In the genomic region with DNA sequence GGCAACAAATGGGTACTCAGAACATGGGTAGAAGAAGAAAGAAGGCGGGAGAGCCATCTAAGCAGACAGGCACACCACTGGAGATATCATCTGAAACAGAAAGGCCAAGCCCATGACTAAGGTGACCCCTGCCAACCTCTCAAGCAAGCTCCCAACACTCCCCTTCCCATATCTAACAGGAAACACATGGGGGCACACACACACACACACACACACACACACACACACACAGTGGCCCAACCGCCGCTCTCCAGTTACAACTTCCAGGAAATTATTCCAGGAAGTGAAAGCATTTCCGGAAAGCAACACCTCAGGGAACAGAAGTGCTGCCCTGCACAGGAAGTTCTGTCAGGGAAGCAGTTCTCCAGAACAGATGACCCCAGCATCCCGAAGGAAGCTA, we compare ENCODE assay signal across 11 mouse cellular contexts. TPM values are rescaled to one million over a fixed set of nuclear protein-coding genes. Genes with fewer than 3 reads are reported as not detected.
A peak's percentile ranks its signal among the peaks of the same experiment; 100 is the strongest.
DNase-seq lines count a peak whose midpoint lies in the region; ATAC-seq and TF ChIP-seq lines count a peak whose summit lies in the region.
"Had no signal": no experiment of that assay in that cellular context is flagged by ENCODE, and none has a peak within 500 bp of the region (broad histone marks: within the 10 kb centered on the region; RNA-seq: fewer than 3 reads in every experiment).

No protein-coding gene starts in this region.

- H3K9ac ChIP-seq in lung, embryonic 14.5 days, result no peak overlapping the region
- H3K9ac ChIP-seq in kidney, embryonic 16.5 days (replicated peaks; ENCODE audit: low read length), result no peak overlapping the region
- no peak overlapping the region for H3K9ac ChIP-seq in forebrain, embryonic 11.5 days (ENCODE audit: low read length)
- H3K9ac ChIP-seq: neural tube, embryonic 13.5 days had no signal

- ATAC-seq in lung, embryonic 14.5 days (ENCODE audit: insufficient read depth), result no peak
- ATAC-seq in kidney, embryonic 16.5 days (ENCODE audit: low FRiP score, low TSS enrichment), result peak; percentile 25; the same call in 1 of the 2 replicates
- ATAC-seq in megakaryocyte progenitor cell, adult 5-6 weeks (replicated peaks; ENCODE audit: poor library complexity), result 0 out of 2 replicates have a peak, but pooled peaks have one; percentile 13
- ATAC-seq in forebrain, embryonic 11.5 days (replicated peaks; ENCODE audit: low FRiP score), result no peak

- no peaks in the 10 kb centered on the region for H3K36me3 ChIP-seq in lung, embryonic 14.5 days (ENCODE audit: insufficient read depth)
- H3K36me3 ChIP-seq in kidney, embryonic 16.5 days (ENCODE audit: insufficient read depth, low read length), result no peaks in the 10 kb centered on the region
- H3K36me3 ChIP-seq in forebrain, embryonic 11.5 days (ENCODE audit: control insufficient read depth, insufficient read depth, low read length), result no peaks in the 10 kb centered on the region
- H3K36me3 ChIP-seq: neural tube, embryonic 13.5 days had no signal

- H3K27ac ChIP-seq in lung, embryonic 14.5 days (ENCODE audit: low read depth), result no peak overlapping the region
- H3K27ac ChIP-seq in kidney, embryonic 16.5 days (ENCODE audit: low read length), result no peak overlapping the region
- no peak overlapping the region for H3K27ac ChIP-seq in forebrain, embryonic 11.5 days (ENCODE audit: low read depth, low read length)
- H3K27ac ChIP-seq: neural tube, embryonic 13.5 days had no signal

- no peak overlapping the region for H3K4me3 ChIP-seq in lung, embryonic 14.5 days (ENCODE audit: low read depth, low read length)
- no peak overlapping the region for H3K4me3 ChIP-seq in kidney, embryonic 16.5 days (ENCODE audit: low read length)
- no peak overlapping the region for H3K4me3 ChIP-seq in forebrain, embryonic 11.5 days (ENCODE audit: low read depth, low read length)
- H3K4me3 ChIP-seq: neural tube, embryonic 13.5 days had no signal

- no peaks in the 10 kb centered on the region for H3K9me3 ChIP-seq in lung, embryonic 14.5 days (ENCODE audit: low read depth, low read length)
- no peaks in the 10 kb centered on the region for H3K9me3 ChIP-seq in kidney, embryonic 16.5 days (ENCODE audit: low read length)
- H3K9me3 ChIP-seq in forebrain, embryonic 11.5 days (ENCODE audit: control insufficient read depth, low read length), result no peaks in the 10 kb centered on the region
- H3K9me3 ChIP-seq: neural tube, embryonic 13.5 days had no signal

- no peaks in the 10 kb centered on the region for H3K4me1 ChIP-seq in lung, embryonic 14.5 days (ENCODE audit: insufficient read depth)
- peaks cover 23% of the 10 kb centered on the region for H3K4me1 ChIP-seq in kidney, embryonic 16.5 days (ENCODE audit: insufficient read depth, low read length)
- H3K4me1 ChIP-seq in forebrain, embryonic 11.5 days (replicated peaks; ENCODE audit: control insufficient read depth, insufficient read depth, low read length), result no peaks in the 10 kb centered on the region

- TF ChIP-seq CTCF in lung, embryonic 14.5 days (IDR thresholded peaks at IDR 0.05; ENCODE audit: low read depth), result no peak

- WGBS in lung, embryonic 14.5 days, result 60% methylated on average over 5 of the region's 5 CpGs
- 66% methylated on average over 5 of the region's 5 CpGs for whole genome bisulfite sequencing in kidney, embryonic 16.5 days
- WGBS in forebrain, embryonic 11.5 days, result 78% methylated on average over 5 of the region's 5 CpGs

- H3K4me2 ChIP-seq in lung, embryonic 14.5 days, result no peak overlapping the region
- H3K4me2 ChIP-seq in kidney, embryonic 16.5 days (replicated peaks; ENCODE audit: low read depth, low read length), result no peak overlapping the region
- no peak overlapping the region for H3K4me2 ChIP-seq in forebrain, embryonic 11.5 days (ENCODE audit: low read depth, low read length, severe bottlenecking)
- H3K4me2 ChIP-seq: neural tube, embryonic 13.5 days had no signal

- H3K27me3 ChIP-seq in lung, embryonic 14.5 days (ENCODE audit: insufficient read depth, low read length), result no peaks in the 10 kb centered on the region
- no peaks in the 10 kb centered on the region for H3K27me3 ChIP-seq in kidney, embryonic 16.5 days (ENCODE audit: insufficient read depth, low read length)
- H3K27me3 ChIP-seq in forebrain, embryonic 11.5 days (ENCODE audit: control insufficient read depth, insufficient read depth, low read length), result no peaks in the 10 kb centered on the region
- H3K27me3 ChIP-seq: neural tube, embryonic 13.5 days had no signal

- peak; percentile 36 for DNase-seq in adrenal gland, adult 8-10 months
- DNase-seq in adrenal gland, adult 18-20 months (ENCODE audit: low spot score in 2 of 2), result no peak
- peak; percentile 16 for DNase-seq in lung, embryonic 14.5 days
- DNase-seq in lung, postnatal 36 days, result no peak
- DNase-seq in spleen, adult 12 weeks (ENCODE audit: low spot score), result no peak
- no peak for DNase-seq in forebrain, embryonic 11.5 days (ENCODE audit: low spot score)
- DNase-seq: cerebellum, adult 9-11 months; lung, postnatal 4 days had no signal

RNA-seq across cellular contexts. Expression of a gene that starts 46.9 kb away (rescaled TPM):
- total RNA-seq in adrenal gland, adult 8-10 months (2022), result 10 to 100 TPM; 46.3 to 61.4 (median 52.9) TPM
- 10 to 100 TPM; 45.3 TPM for total RNA-seq in adrenal gland, adult 18-20 months (2021)
- polyA plus RNA-seq in lung, embryonic 14.5 days (2014; fragmentation: Nextera tagmentation; extraction: Ambion mirVana), result 37.0 and 38.8 TPM in 2 replicates
- 31.9 and 34.0 TPM in 2 replicates for polyA plus RNA-seq in kidney, embryonic 16.5 days (2015; fragmentation: Nextera tagmentation; extraction: Ambion mirVana)
- total RNA-seq in megakaryocyte progenitor cell, adult 5-6 weeks (2015), result 50.4 and 52.7 TPM in 2 replicates
- total RNA-seq in megakaryocyte progenitor cell, adult 5-6 weeks (2017), result 31.3 and 35.4 TPM in 2 replicates
- 19.0 and 19.6 TPM in 2 replicates for polyA plus RNA-seq in forebrain, embryonic 11.5 days (2014; fragmentation: Nextera tagmentation; extraction: Ambion mirVana)

Comparison
In these comparisons a context has a peak if more than half of its experiments do, and no peak if none do; other contexts are left out.
1. DNase-seq: peak in adrenal gland, adult 8-10 months (single experiment) and lung, embryonic 14.5 days (single experiment); none in adrenal gland, adult 18-20 months (0 of 2), lung, postnatal 36 days (single experiment), spleen, adult 12 weeks (single experiment) and forebrain, embryonic 11.5 days (single experiment).
2. ATAC-seq: peak in kidney, embryonic 16.5 days (single experiment) and megakaryocyte progenitor cell, adult 5-6 weeks (single experiment); none in lung, embryonic 14.5 days (single experiment) and forebrain, embryonic 11.5 days (single experiment).